Mouse (Mus musculus): Measurements from ENCODE around the gene Cc2d1b.

The Cc2d1b gene

GRCm38 (mm10) chr4:108619587-108620341 is at the start of gene Cc2d1b:
TSS of gene Cc2d1b (plus strand) at chr4:108619940.
- DNase-seq (ENCODE audit: low read depth), result peak; percentile 67

- DNase-seq (ENCODE audit: low read depth), result no peak
Observed at GRCm38 (mm10) chr4:108572644-108573043, 47.1 kb upstream of the Cc2d1b start.

- peak; percentile 99 for DNase-seq (ENCODE audit: low read depth)
Observed at GRCm38 (mm10) chr4:108578840-108579742, 40.6 kb upstream of the Cc2d1b start, which contains the start of the genes Prpf38a and Orc1. TSS of gene Prpf38a (minus strand) at chr4:108579336. TSS of gene Orc1 (plus strand) at chr4:108579423.

- DNase-seq (ENCODE audit: low read depth), result no peak
Observed at GRCm38 (mm10) chr4:108579743-108580411, 39.9 kb upstream of the Cc2d1b start.

- no peak for DNase-seq (ENCODE audit: low read depth)
Observed at GRCm38 (mm10) chr4:108593376-108593775, 26.4 kb upstream of the Cc2d1b start.

- no peak for DNase-seq (ENCODE audit: low read depth)
Observed at GRCm38 (mm10) chr4:108595785-108596184, 24.0 kb upstream of the Cc2d1b start.

- no peak for DNase-seq (ENCODE audit: low read depth)
Observed at GRCm38 (mm10) chr4:108598306-108598705, 21.4 kb upstream of the Cc2d1b start.

- DNase-seq (ENCODE audit: low read depth), result no peak
Observed at GRCm38 (mm10) chr4:108601870-108602269, 17.9 kb upstream of the Cc2d1b start.

- DNase-seq (ENCODE audit: low read depth), result no peak
Observed at GRCm38 (mm10) chr4:108608651-108609050, 11.1 kb upstream of the Cc2d1b start.

GRCm38 (mm10) chr4:108610935-108611334 is 8.8 kb upstream of the Cc2d1b start:
- no peak for DNase-seq (ENCODE audit: low read depth)

- no peak for DNase-seq (ENCODE audit: low read depth)
Observed at GRCm38 (mm10) chr4:108618586-108618985, 1.2 kb upstream of the Cc2d1b start.

GRCm38 (mm10) chr4:108619165-108619564 is 575 bp upstream of the Cc2d1b start:
- DNase-seq (ENCODE audit: low read depth), result no peak

- DNase-seq (ENCODE audit: low read depth), result no peak
Observed at GRCm38 (mm10) chr4:108620536-108620935, 796 bp downstream of the Cc2d1b start.

GRCm38 (mm10) chr4:108621504-108621903 is 1.8 kb downstream of the Cc2d1b start:
- no peak for DNase-seq (ENCODE audit: low read depth)

- DNase-seq (ENCODE audit: low read depth), result no peak
Observed at GRCm38 (mm10) chr4:108627066-108627465, 7.3 kb downstream of the Cc2d1b start.

- no peak for DNase-seq (ENCODE audit: low read depth)
Observed at GRCm38 (mm10) chr4:108629363-108629880, 9.7 kb downstream of the Cc2d1b start.

GRCm38 (mm10) chr4:108630096-108630495 is 10.4 kb downstream of the Cc2d1b start:
- DNase-seq (ENCODE audit: low read depth), result no peak

GRCm38 (mm10) chr4:108631616-108632015 is 11.9 kb downstream of the Cc2d1b start:
- no peak for DNase-seq (ENCODE audit: low read depth)

GRCm38 (mm10) chr4:108633703-108634102 is 14.0 kb downstream of the Cc2d1b start:
- DNase-seq (ENCODE audit: low read depth), result no peak

GRCm38 (mm10) chr4:108634696-108635095 is 15.0 kb downstream of the Cc2d1b start:
- DNase-seq (ENCODE audit: low read depth), result no peak

- DNase-seq (ENCODE audit: low read depth), result no peak
Observed at GRCm38 (mm10) chr4:108635101-108635500, 15.4 kb downstream of the Cc2d1b start.

GRCm38 (mm10) chr4:108637721-108638120 is 18.0 kb downstream of the Cc2d1b start:
- no peak for DNase-seq (ENCODE audit: low read depth)

All from c-Kit-positive CD71-negative TER-119-negative erythroid progenitor cells, embryonic 14.5 days (primary cell).